Mouse (Mus musculus) MEL (cell line): ENCODE measurements around the gene Ccdc91.

Experiments
- CTCF ChIP-seq, 3 experiments: IDR thresholded peaks in 2 of 3; conservative IDR thresholded peaks in 1 of 3; 2 replicates each; pipeline ENCODE4 v1.5.1; 2011 to 2012; ENCODE audit warnings: low read length in 3 of 3, low read depth in 2 of 3, mild to moderate bottlenecking in 2 of 3, improper control_type of control experiment in 1 of 3, inconsistent platforms in 1 of 3, mixed read lengths in 1 of 3, moderate library complexity in 1 of 3; ENCODE audit not compliant: control insufficient read depth in 1 of 3, insufficient read depth in 1 of 3, poor library complexity in 1 of 3, severe bottlenecking in 1 of 3
- E2F4 ChIP-seq: IDR thresholded peaks from 2 replicates; pipeline ENCODE4 v1.6.1; 2011; ENCODE audit warnings: low read depth, low read length, improper control_type of control experiment, borderline replicate concordance
- GATA1 ChIP-seq: IDR thresholded peaks from 2 replicates; pipeline ENCODE4 v1.6.1; 2011; ENCODE audit warnings: low read depth, low read length, improper control_type of control experiment
- MAX ChIP-seq: IDR thresholded peaks from 2 replicates; pipeline ENCODE4 v1.6.1; 2011; ENCODE audit warnings: low read length, improper control_type of control experiment
- MAZ ChIP-seq: IDR thresholded peaks from 2 replicates; pipeline ENCODE4 v1.6.1; 2012; ENCODE audit warnings: low read depth, mild to moderate bottlenecking, inconsistent platforms, low read length, improper control_type of control experiment
- MEF2A ChIP-seq: IDR thresholded peaks from 2 replicates; pipeline ENCODE4 v1.6.1; 2014; ENCODE audit warnings: low read depth, mild to moderate bottlenecking, inconsistent platforms, low read length, improper control_type of control experiment; ENCODE audit not compliant: poor library complexity, insufficient replicate concordance, severe bottlenecking; ENCODE audit errors: extremely low read depth
- POLR2A ChIP-seq, 2 experiments: IDR thresholded peaks; 2 replicates each; pipeline ENCODE4 v1.6.1; 2011 to 2012; ENCODE audit warnings: low read length in 2 of 2, mild to moderate bottlenecking in 2 of 2, control low read depth in 1 of 2, improper control_type of control experiment in 1 of 2, low read depth in 1 of 2, moderate library complexity in 1 of 2; ENCODE audit not compliant: control insufficient read depth in 1 of 2, insufficient read depth in 1 of 2, poor library complexity in 1 of 2
- RCOR1 ChIP-seq: IDR thresholded peaks from 2 replicates; pipeline ENCODE4 v1.6.1; 2012; ENCODE audit warnings: low read depth, mild to moderate bottlenecking, inconsistent platforms, low read length, improper control_type of control experiment
- SIN3A ChIP-seq: IDR thresholded peaks from 2 replicates; pipeline ENCODE4 v1.6.1; 2012; ENCODE audit warnings: low read length, improper control_type of control experiment, inconsistent platforms
- SMC3 ChIP-seq: IDR thresholded peaks from 2 replicates; pipeline ENCODE4 v1.6.1; 2011; ENCODE audit warnings: low read depth, low read length, improper control_type of control experiment
- ZNF384 ChIP-seq: IDR thresholded peaks from 2 replicates; pipeline ENCODE4 v1.6.1; 2012; ENCODE audit warnings: low read depth, mild to moderate bottlenecking, inconsistent platforms, low read length, improper control_type of control experiment

- no peak for TF ChIP-seq MAZ
- no peak for TF ChIP-seq POLR2A (IDR thresholded peaks at IDR 0.05; ENCODE audit: control insufficient read depth in 1 of 2, insufficient read depth in 1 of 2, low read depth in 1 of 2, low read length in 2 of 2, poor library complexity in 1 of 2)
- TF ChIP-seq CTCF (IDR thresholded peaks at IDR 0.05 in 2 of 3, conservative IDR thresholded peaks at IDR 0.05 in 1 of 3; ENCODE audit: control insufficient read depth in 1 of 3, insufficient read depth in 1 of 3, low read depth in 2 of 3, low read length in 3 of 3, poor library complexity in 1 of 3, severe bottlenecking in 1 of 3): no peak
- no peak for TF ChIP-seq GATA1
- TF ChIP-seq SMC3: no peak
- TF ChIP-seq E2F4: no peak
- no peak for TF ChIP-seq RCOR1
- TF ChIP-seq ZNF384: no peak
- TF ChIP-seq SIN3A: no peak
- TF ChIP-seq MEF2A: no peak
- TF ChIP-seq MAX: no peak
These were observed 195.7 kb downstream of the Ccdc91 start for GRCm38 (mm10) chr6:147671366-147671765.
